Mouse (Mus musculus): Measurements from ENCODE around the gene Sesn2. TPM values are rescaled to one million over a fixed set of nuclear protein-coding genes. Genes with fewer than 3 reads are reported as not detected.

The Sesn2 gene
- total RNA-seq, 2 experiments from 2014 or later = 3.7 to 5.8 TPM

DNA sequence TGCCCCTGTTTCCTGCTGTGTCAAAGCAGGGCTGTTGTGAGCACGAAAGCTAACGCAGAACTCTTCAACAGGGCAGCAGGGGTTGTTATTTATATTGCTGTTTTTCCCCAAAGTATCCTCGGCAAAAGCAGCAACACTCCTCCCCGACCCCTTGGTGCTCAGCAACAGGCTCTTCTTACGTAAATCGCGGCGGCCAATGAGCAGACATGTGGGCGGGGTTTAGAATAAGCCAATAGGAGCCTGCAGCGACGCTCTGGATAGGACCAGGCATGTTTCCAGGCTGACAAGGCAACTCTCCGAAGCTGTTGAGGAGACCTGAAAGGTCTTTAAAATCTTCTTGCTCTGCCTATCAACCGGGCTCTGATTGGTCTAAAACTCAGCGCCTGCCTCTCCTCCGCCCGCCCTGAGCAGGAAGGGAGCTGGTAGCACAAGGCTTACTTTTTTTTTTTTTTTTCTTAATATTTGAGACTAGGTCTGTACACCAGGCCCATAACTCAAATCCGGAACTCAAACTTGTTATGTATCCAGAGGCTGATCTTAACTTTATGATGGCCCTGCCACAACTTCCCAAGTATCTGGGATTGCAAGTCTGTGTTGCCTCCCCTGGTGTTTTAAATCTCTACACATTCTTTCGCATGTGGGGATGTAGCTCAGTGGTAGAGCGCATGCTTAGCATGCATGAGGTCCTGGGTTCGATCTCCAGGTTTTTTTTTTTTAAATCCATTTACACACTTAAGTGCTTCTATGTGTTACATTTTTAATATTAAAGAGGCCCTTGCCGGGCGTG lies 5.3 kb upstream of the Sesn2 start:
- peak; percentile 84 for ATAC-seq (replicated peaks; ENCODE audit: low FRiP score, poor library complexity, severe bottlenecking)

DNA sequence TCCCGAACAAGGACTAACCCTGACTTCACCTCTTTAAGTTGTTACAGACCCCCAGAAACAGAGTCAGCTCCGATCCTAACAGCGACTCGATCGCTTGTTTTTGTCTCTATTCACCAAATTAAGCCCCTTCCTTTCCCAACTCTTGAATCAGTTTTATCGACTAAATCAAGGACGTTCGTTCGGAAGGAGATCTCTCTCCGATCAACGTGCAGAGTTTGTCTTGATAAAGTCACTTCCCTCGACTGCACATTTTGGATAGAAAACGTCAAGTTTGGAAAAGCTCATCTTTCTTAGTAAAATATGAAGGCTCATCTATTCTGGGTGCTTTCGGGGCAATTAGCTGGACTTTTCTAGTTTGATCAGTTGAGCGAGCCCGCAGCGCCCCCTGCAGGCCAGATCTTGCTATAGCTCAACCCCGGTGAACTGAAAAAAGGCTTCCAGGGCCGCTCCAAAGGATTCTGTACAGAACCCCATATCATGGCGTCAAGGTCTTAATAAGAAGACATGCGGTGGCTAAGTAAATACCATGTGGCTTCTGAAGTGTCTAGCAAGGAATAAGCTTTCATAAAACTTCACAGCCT lies 4.3 kb upstream of the Sesn2 start:
- peak; percentile 38 for ATAC-seq (replicated peaks; ENCODE audit: low FRiP score, poor library complexity, severe bottlenecking)

GRCm38 (mm10) chr4:132513395-132514273 lies 3.3 kb upstream of the Sesn2 start:
- 0 out of 2 replicates have a peak, but pooled peaks have one; percentile 16 for ATAC-seq (replicated peaks; ENCODE audit: low FRiP score, poor library complexity, severe bottlenecking)

- 0 out of 2 replicates have a peak, but pooled peaks have one; percentile 14 for ATAC-seq (replicated peaks; ENCODE audit: low FRiP score, poor library complexity, severe bottlenecking)
These were observed 1.8 kb upstream of the Sesn2 start for GRCm38 (mm10) chr4:132512080-132512479.

DNA sequence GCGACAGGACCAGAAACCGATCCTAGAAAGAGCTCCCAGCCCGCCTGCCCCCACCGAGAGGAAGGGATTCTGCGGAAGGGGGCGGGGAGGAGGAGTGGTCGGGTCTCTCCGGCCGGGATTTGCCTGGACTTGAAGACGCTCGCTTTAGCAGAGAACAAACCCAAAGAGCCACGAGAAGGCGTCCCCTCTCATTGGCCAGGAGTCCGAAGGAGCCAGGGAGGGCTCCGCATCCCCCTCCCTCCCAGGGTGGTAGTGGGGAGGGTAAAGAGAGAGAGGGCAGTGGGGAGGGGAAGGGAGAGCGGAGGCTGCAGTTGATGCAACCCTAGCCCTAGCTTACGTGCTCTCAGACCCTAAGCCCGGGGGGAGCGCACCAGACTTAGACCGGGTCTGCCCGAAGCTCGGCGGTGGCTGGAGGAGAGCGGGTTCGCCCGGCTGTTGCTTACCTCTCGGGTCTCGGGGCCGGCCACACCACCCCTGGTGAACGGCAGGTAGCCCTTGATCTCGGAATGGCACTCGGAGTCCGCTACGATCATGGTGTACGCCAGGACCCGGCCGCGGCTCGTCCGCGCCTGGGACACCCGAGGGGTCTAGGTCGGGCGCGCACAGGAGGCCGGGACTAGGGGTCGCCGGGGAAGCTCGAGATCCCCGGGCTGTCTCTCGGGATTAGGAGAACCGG lies 542 bp downstream of the Sesn2 start:
- peak; percentile 12 for ATAC-seq (replicated peaks; ENCODE audit: low FRiP score, poor library complexity, severe bottlenecking)

- ATAC-seq (replicated peaks; ENCODE audit: low FRiP score, poor library complexity, severe bottlenecking) = no peak
These were observed 3.1 kb downstream of the Sesn2 start for GRCm38 (mm10) chr4:132507210-132507609.

- no peak for ATAC-seq (replicated peaks; ENCODE audit: low FRiP score, poor library complexity, severe bottlenecking)
These were observed 4.1 kb downstream of the Sesn2 start for GRCm38 (mm10) chr4:132506250-132506649.

GRCm38 (mm10) chr4:132505800-132506199 lies 4.5 kb downstream of the Sesn2 start:
- no peak for ATAC-seq (replicated peaks; ENCODE audit: low FRiP score, poor library complexity, severe bottlenecking)

DNA sequence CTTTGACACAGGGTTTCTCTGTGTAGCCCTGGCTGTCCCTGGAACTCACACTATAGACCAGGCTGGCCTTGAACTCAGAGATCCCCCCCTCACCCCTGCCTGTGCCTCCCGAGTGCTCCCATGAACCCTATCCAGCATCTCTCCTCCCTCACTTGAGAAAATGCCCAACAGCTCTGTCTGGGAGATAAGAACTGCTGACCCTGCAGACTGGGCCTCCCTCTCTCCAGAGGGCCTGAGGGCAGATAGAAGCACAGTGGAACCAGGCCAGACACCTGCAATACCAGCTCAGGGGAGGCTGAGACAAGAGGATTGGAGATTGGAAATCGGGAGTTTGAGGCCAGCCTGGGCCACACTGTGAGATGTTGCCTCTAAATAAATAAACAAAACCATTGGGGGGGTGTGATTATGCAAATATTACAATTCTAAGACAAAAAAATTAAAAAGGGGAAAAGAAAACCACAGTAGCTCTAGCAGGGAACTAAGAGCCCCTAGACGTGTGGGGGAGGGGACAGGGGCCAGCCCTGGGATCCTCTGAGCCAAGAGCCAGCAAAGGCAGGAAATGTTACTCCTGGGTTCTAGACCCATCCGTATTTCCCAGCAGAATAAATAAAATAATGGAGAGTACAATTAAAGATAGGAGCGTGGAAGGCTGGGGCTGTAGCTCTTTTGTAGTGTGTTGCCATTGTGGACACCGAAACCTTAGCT lies 5.1 kb downstream of the Sesn2 start:
- no peak for ATAC-seq (replicated peaks; ENCODE audit: low FRiP score, poor library complexity, severe bottlenecking)

- ATAC-seq (replicated peaks; ENCODE audit: low FRiP score, poor library complexity, severe bottlenecking) = 0 out of 2 replicates have a peak, but pooled peaks have one; percentile 17
These were observed 7.0 kb downstream of the Sesn2 start for GRCm38 (mm10) chr4:132503344-132503743.

- ATAC-seq (replicated peaks; ENCODE audit: low FRiP score, poor library complexity, severe bottlenecking) = no peak
These were observed 8.7 kb downstream of the Sesn2 start for GRCm38 (mm10) chr4:132501639-132502038.

DNA sequence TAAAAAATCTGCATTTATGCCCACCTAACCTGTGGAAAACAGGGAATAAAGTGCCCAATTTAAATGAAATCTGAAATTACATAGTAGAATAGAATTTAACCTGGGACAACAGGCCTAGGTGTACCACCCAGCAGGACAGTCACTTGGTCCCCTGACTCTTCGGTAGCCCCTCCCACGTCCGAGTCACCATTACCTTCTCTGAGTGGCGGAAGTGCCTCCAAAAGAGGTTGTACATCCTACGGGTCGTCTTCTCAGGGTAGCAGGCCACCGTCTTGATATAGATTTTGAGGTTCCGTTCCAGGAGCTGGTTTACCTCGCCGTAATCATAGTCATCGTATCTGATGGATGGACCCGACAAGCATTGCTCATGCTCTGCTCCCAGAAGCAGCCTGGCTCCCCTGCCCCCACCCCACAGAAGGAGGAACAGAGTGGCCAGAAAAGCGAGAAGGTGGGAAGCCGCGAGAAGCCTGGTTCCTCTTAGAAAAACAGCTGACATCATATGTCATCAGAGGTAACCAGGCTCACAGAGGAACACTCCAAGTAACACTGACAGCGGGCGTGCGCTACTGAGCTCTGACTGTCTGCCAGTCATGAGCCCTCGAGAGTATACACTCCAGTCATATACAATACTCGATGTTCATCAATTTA lies 15.9 kb downstream of the Sesn2 start:
- ATAC-seq (replicated peaks; ENCODE audit: low FRiP score, poor library complexity, severe bottlenecking) = no peak

- ATAC-seq (replicated peaks; ENCODE audit: low FRiP score, poor library complexity, severe bottlenecking) = no peak
These were observed 17.9 kb downstream of the Sesn2 start for GRCm38 (mm10) chr4:132492178-132493060.

GRCm38 (mm10) chr4:132491748-132492147 lies 18.6 kb downstream of the Sesn2 start:
- no peak for ATAC-seq (replicated peaks; ENCODE audit: low FRiP score, poor library complexity, severe bottlenecking)

GRCm38 (mm10) chr4:132491057-132491456 lies 19.2 kb downstream of the Sesn2 start:
- ATAC-seq (replicated peaks; ENCODE audit: low FRiP score, poor library complexity, severe bottlenecking) = no peak

DNA sequence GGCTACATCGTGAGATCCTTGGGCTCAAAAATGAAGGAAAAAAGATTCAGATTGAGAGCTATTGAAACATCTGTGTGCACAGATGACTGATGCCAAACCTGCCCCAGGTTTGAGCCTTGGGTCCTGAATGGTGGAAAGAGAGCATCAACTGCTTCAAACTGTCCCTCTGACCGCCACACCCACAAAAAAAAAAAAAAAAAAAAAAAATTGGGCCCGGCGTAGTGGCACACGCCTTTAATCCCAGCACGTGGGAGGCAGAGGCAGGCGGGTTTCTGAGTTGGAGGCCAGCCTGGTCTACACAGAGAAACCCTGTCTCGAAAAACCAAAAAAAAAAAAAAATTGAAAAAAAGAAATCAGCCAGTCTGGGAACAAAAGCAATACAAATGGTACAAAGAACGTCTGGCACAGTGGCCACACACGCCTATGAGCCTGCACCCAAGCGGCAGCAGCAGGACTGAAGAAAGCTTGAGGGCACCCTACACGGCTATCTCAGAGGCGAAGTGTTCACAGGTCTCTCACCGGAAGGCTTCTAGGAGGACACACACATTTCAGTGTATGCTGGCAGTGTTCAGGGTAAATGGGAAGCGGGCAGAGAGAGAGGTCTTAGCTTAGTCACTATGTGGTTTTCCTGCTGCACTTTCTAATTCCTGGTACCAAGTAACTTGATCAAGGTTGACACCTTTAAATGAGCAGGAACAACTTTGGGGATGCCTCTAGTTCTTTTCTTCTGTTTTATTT lies 19.9 kb downstream of the Sesn2 start:
- no peak for ATAC-seq (replicated peaks; ENCODE audit: low FRiP score, poor library complexity, severe bottlenecking)

DNA sequence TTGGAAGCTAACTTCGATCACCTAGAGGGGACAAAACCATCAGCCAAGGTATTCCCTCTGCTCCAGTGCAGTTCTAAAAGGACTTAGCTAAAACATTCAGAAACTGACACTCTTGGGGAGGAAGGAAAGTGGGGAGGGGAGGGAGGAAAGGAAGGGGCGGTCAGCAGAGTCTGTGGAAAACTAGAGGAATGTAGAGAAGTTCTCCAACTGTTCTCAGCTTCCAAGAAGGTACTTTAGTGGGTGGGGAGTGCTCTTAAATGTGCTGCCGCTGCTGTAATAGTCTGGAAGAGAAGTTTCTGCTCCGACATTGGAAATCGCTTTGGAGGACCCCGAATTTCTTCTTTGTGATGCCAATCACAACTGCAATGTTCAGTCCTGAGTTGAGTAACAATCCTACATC lies 21.3 kb downstream of the Sesn2 start:
- no peak for ATAC-seq (replicated peaks; ENCODE audit: low FRiP score, poor library complexity, severe bottlenecking)

Data from erythroblast, adult 5-6 weeks (primary cell).